Mouse (Mus musculus) spleen, adult 2 months (tissue): Measurements from ENCODE around the gene Krtap2-4.

ENCODE experiments used
- CTCF ChIP-seq: fragments of 200-500 bp; IDR thresholded peaks from 2 replicates; pipeline ENCODE4 v1.5.1; 2011; ENCODE audit warnings: mild to moderate bottlenecking, inconsistent platforms; ENCODE audit not compliant: insufficient read depth, insufficient read length, insufficient replicate concordance; ENCODE audit errors: extremely low read depth
- POLR2A ChIP-seq: fragments of 200-500 bp; IDR thresholded peaks from 2 replicates; pipeline ENCODE4 v1.6.1; 2011; ENCODE audit warnings: low read depth, low read length, inconsistent platforms

- TF ChIP-seq CTCF (no peak), POLR2A (no peak)
These were observed 41.5 kb downstream of the Krtap2-4 start for GRCm38 (mm10) chr11:99573164-99573563.
